In the genomic region with DNA sequence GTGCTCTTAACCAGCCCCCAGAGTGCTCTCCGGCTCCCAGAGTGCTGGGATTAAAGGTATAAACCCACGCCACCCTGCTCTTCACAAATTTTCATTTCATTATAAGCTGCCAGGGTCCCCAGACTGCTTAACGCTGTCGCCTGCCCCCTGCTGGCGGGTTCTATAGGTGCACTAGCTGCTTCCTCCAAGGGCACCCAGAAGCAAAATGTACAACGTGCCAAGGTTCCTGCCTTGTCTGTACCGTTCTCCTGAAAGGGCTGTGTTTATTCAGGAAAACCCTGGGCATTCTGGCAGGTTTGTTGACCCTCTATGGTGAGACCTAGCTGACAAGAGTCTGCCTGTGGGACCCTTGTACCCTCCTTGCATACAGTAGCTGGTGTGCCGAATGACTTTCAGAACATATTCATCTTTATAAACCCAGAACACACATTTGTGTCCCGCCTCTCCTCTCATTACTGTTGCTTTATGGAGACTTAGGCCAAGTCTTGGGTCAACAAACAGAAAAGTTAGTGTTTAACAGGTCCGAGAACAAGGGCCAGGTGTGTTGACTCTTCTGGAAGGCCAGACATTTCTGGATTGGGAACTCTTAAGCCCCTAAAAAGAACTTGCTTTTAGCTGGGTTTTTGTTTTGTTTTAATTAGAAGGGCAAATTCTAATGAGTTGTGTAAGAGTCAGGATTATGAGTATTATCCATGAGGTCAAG, we compare ENCODE assay signal across 8 mouse cellular contexts. TPM values are rescaled to one million over a fixed set of nuclear protein-coding genes. Genes with fewer than 3 reads are reported as not detected.
DNase-seq lines count a peak whose midpoint lies in the region; ATAC-seq and TF ChIP-seq lines count a peak whose summit lies in the region.

No protein-coding gene starts in this region.

- peak; percentile 37 for DNase-seq in hindbrain, embryonic 14.5 days (ENCODE audit: low spot score)
- peak; percentile 70 for DNase-seq in Patski (ENCODE audit: low read depth, low spot score)
- peak; percentile 76 for DNase-seq in embryo, embryonic 10 days (ENCODE audit: low spot score)
- peak; percentile 52 for DNase-seq in liver, embryonic 11.5 days (ENCODE audit: low spot score)
- peak; percentile 75 for DNase-seq in right cerebral cortex, postnatal 14 days
- peak; percentile 42 to 54 for DNase-seq in urinary bladder, postnatal 36 days (ENCODE audit: low spot score in 2 of 2)

- no peaks in the 10 kb centered on the region for H3K4me1 ChIP-seq in hindbrain, embryonic 14.5 days (replicated peaks; ENCODE audit: control insufficient read depth, insufficient read depth, low read length)
- no peaks in the 10 kb centered on the region; the same call in 1 of the 2 replicates for H3K4me1 ChIP-seq in hindbrain, embryonic 13.5 days (replicated peaks)
- H3K4me1 ChIP-seq in intestine, embryonic 16.5 days (ENCODE audit: control insufficient read depth, insufficient read depth, low read length): no peaks in the 10 kb centered on the region
- no peaks in the 10 kb centered on the region for H3K4me1 ChIP-seq in liver, embryonic 11.5 days (replicated peaks; ENCODE audit: control insufficient read depth, insufficient read depth, low read length)

- CTCF ChIA-PET in Patski (lab: Charles Lee): interaction anchor here (0.8 to 4.1 kb wide), 13 partner anchors 8 to 414 kb away, joined by 3 to 38 read pairs (median 5); no protein-coding TSS in a partner anchor

- H3K4me3 ChIP-seq in hindbrain, embryonic 14.5 days (replicated peaks; ENCODE audit: low read length): no peak overlapping the region
- H3K4me3 ChIP-seq in hindbrain, embryonic 13.5 days: no peak overlapping the region
- no peak overlapping the region for H3K4me3 ChIP-seq in intestine, embryonic 16.5 days (ENCODE audit: low read length)
- H3K4me3 ChIP-seq in liver, embryonic 11.5 days (ENCODE audit: low read depth, low read length): no peak overlapping the region

- 55% methylated on average over 10 of the region's 10 CpGs for WGBS in hindbrain, embryonic 14.5 days
- WGBS in hindbrain, embryonic 13.5 days: 51% methylated on average over 10 of the region's 10 CpGs
- WGBS in intestine, embryonic 16.5 days: 38% methylated on average over 10 of the region's 10 CpGs
- 42% methylated on average over 10 of the region's 10 CpGs for WGBS in liver, embryonic 11.5 days

- peak; percentile 83 for TF ChIP-seq CTCF in Patski (IDR thresholded peaks at IDR 0.05)

- ATAC-seq in hindbrain, embryonic 14.5 days (ENCODE audit: low FRiP score): no peak
- ATAC-seq in hindbrain, embryonic 13.5 days (ENCODE audit: low FRiP score): no peak
- peak; percentile 40 for ATAC-seq in Patski
- peak; percentile 38; the same call in 1 of the 2 replicates for ATAC-seq in intestine, embryonic 16.5 days
- ATAC-seq in liver, embryonic 11.5 days (replicated peaks; ENCODE audit: low FRiP score): no peak

- no peak overlapping the region for H3K27ac ChIP-seq in hindbrain, embryonic 14.5 days
- no peak overlapping the region for H3K27ac ChIP-seq in hindbrain, embryonic 13.5 days
- H3K27ac ChIP-seq in intestine, embryonic 16.5 days (ENCODE audit: low read length): no peak overlapping the region
- H3K27ac ChIP-seq in liver, embryonic 11.5 days (ENCODE audit: low read depth, low read length): no peak overlapping the region

- no peak overlapping the region for H3K9ac ChIP-seq in hindbrain, embryonic 14.5 days
- no peak overlapping the region for H3K9ac ChIP-seq in hindbrain, embryonic 13.5 days
- no peak overlapping the region for H3K9ac ChIP-seq in intestine, embryonic 16.5 days (ENCODE audit: low read depth, low read length)
- H3K9ac ChIP-seq in liver, embryonic 11.5 days (ENCODE audit: low read depth, low read length): no peak overlapping the region

- no peak overlapping the region for H3K4me2 ChIP-seq in hindbrain, embryonic 14.5 days (replicated peaks)
- H3K4me2 ChIP-seq in hindbrain, embryonic 13.5 days: no peak overlapping the region
- H3K4me2 ChIP-seq in intestine, embryonic 16.5 days (ENCODE audit: low read depth, low read length): no peak overlapping the region
- H3K4me2 ChIP-seq in liver, embryonic 11.5 days: no peak overlapping the region

- in situ Hi-C loops in Patski (cut with MboI; ENCODE audit: low pct_unique_long_range_greater_than_20kb): no loop called here

- no peaks in the 10 kb centered on the region for H3K9me3 ChIP-seq in hindbrain, embryonic 14.5 days (ENCODE audit: control insufficient read depth, low read length)
- H3K9me3 ChIP-seq in hindbrain, embryonic 13.5 days: no peaks in the 10 kb centered on the region
- H3K9me3 ChIP-seq in intestine, embryonic 16.5 days (ENCODE audit: control insufficient read depth, low read length): no peaks in the 10 kb centered on the region
- H3K9me3 ChIP-seq in liver, embryonic 11.5 days (ENCODE audit: control insufficient read depth, low read length): no peaks in the 10 kb centered on the region

- H3K36me3 ChIP-seq in hindbrain, embryonic 14.5 days (replicated peaks; ENCODE audit: control insufficient read depth, insufficient read depth): no peaks in the 10 kb centered on the region
- no peaks in the 10 kb centered on the region for H3K36me3 ChIP-seq in hindbrain, embryonic 13.5 days
- no peaks in the 10 kb centered on the region for H3K36me3 ChIP-seq in intestine, embryonic 16.5 days (ENCODE audit: control insufficient read depth, insufficient read depth, low read length)
- no peaks in the 10 kb centered on the region for H3K36me3 ChIP-seq in liver, embryonic 11.5 days (ENCODE audit: control insufficient read depth, insufficient read depth, low read length)

- H3K27me3 ChIP-seq in hindbrain, embryonic 14.5 days (ENCODE audit: control insufficient read depth, insufficient read depth, low read length): no peaks in the 10 kb centered on the region
- H3K27me3 ChIP-seq in hindbrain, embryonic 13.5 days: no peaks in the 10 kb centered on the region
- no peaks in the 10 kb centered on the region for H3K27me3 ChIP-seq in Patski
- no peaks in the 10 kb centered on the region for H3K27me3 ChIP-seq in intestine, embryonic 16.5 days (replicated peaks; ENCODE audit: control insufficient read depth, insufficient read depth, low read length)
- no peaks in the 10 kb centered on the region for H3K27me3 ChIP-seq in liver, embryonic 11.5 days (replicated peaks; ENCODE audit: control insufficient read depth, insufficient read depth, low read length)

- POLR2A ChIA-PET in Patski (lab: Charles Lee): interaction anchor here (1.1 to 1.4 kb wide), 3 partner anchors 11 to 45 kb away, joined by 3 to 4 read pairs (median 4); no protein-coding TSS in a partner anchor

RNA-seq across cellular contexts. Expression of a gene that starts 32.8 kb away (rescaled TPM):
- polyA plus RNA-seq in hindbrain, embryonic 14.5 days (2014; fragmentation: Nextera tagmentation; extraction: Ambion mirVana): 3.2 and 4.0 TPM in 2 replicates
- polyA plus RNA-seq in hindbrain, embryonic 13.5 days (2015; fragmentation: Nextera tagmentation; extraction: Ambion mirVana): 3.2 and 3.7 TPM in 2 replicates
- polyA plus RNA-seq in Patski (2021): 0.71 TPM
- 7.9 and 8.9 TPM in 2 replicates for polyA plus RNA-seq in intestine, embryonic 16.5 days (2015; fragmentation: Nextera tagmentation; extraction: Ambion mirVana)
- polyA plus RNA-seq in liver, embryonic 11.5 days (2014; fragmentation: Nextera tagmentation; extraction: Ambion mirVana): 9.1 and 9.8 TPM in 2 replicates

Comparison
In these comparisons a context has a peak if more than half of its experiments do, and no peak if none do; other contexts are left out.
1. ATAC-seq: peak in Patski (single experiment) and intestine, embryonic 16.5 days (single experiment); none in hindbrain, embryonic 14.5 days (single experiment), hindbrain, embryonic 13.5 days (single experiment) and liver, embryonic 11.5 days (single experiment).
2. Peak in every context shown above with its lines, with median percentiles within 50 percentile points of each other: DNase-seq.